Mouse (Mus musculus): ENCODE measurements around the gene Pbx2.

- TF ChIP-seq CTCF (IDR thresholded peaks at IDR 0.05; ENCODE audit: control insufficient read depth, insufficient read depth, insufficient read length) (no peak), USF1 (IDR thresholded peaks at IDR 0.05; ENCODE audit: low read depth) (no peak)
These were observed 37.5 kb downstream of the Pbx2 start for GRCm38 (mm10) chr17:34628644-34628967.
